Mouse (Mus musculus): Measurements from ENCODE around the gene Zfp658.

Gene Zfp658

DNA sequence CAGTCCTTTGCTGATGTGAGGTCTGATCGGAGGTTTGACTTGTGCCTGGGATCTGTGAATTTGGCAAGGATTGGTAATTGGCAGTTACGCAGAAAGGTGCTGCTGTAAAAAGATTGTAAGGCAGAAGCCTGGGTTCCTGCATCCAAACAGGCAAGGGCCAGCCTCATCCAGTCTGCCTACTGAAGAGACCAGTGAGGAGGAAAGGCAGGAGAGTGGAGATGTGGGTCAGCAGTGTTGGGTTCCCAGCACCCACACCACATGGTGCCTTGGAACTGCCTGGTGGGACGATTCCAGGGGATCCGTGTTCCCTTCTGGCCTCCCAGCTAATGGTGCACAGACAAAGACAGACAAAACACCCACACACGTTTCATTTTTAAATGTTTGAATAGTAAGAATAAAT lies 18.5 kb downstream of the Zfp658 start:
- ATAC-seq (ENCODE audit: low TSS enrichment), result peak; percentile 54

DNA sequence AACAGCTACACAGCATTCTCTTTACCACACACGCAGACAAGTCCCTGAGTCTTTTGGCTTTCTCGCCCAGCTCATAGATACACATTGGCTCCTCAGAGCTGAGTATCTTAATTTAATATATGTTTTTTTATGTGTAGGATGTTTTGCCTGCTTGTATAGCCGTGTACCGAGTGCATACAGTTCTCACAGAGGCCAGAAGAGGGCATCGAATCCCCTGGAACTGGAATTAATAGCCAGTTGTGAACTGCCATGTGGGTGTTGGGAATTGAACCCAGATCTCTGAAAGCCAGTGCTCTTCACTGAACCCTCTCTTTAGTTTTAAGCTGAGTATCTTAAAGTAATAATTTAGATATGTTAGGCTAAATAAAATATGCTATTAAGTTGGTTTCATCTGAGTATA lies 22.7 kb downstream of the Zfp658 start:
- ATAC-seq (ENCODE audit: low TSS enrichment), result no peak

DNA sequence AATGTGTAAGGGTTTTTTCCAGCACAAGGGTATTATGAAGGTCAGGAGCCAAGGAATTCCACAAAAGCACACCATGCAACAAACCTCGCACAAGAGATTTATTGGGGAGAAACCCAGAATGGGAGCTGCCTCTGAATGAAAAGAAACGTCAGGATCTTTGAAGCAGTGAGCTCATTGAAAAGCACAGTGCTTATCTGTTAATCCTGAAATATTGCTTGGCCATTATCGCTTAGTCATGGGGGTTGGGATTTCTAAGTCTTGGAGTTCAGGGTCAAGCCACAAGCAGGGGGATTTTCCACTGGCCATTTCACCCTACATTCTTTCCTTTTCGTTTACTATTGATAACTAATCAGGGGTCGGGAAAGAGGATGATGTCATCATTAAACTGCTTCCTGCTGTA lies 39.8 kb downstream of the Zfp658 start:
- no peak for ATAC-seq (ENCODE audit: low TSS enrichment)

DNA sequence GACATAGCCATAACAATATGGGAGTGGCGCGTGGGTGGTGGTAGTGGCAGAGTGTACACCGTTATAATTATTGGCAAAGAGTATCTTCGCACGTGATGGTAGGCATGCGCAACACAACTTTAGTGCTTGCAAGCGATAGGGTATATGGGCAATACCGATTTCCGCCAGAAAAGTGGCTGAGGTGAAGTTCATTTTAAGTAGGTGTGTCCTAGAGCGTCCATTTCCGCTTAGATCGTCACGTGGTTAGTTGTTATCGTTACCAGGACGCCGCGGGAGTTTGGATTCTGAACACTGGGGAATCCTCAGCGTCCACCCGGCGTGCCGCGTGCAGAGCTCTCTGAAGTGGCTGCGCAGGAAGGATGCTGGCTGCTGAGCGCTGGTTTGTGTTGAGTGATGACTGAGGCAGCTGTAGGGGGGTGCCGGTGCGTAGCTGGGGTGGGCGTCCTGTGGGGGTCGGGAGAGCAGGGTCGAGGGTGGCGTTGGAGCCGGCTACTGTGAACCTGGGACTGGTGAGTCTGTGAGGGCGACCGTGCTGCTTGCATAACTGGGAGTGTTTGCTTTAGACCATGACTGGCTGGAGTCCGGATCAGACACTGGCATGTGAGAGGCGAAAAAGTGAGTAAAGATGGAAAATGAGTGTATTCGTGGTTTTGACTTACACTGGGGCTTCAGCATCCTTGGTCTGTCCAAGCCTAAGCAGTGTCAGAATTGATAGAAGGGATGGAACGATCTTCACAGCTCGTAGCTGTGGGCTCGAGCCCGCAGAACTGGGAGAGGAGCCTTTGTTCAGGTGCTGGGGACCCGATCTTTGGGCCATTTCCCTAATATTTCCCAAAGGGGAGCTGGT lies 45.1 kb downstream of the Zfp658 start, which contains the start of gene Zfp819:
Zfp819 (plus strand) TSS at position 274 of the 847 bp plus-strand sequence.
- peak; percentile 91 for ATAC-seq (ENCODE audit: low TSS enrichment)

DNA sequence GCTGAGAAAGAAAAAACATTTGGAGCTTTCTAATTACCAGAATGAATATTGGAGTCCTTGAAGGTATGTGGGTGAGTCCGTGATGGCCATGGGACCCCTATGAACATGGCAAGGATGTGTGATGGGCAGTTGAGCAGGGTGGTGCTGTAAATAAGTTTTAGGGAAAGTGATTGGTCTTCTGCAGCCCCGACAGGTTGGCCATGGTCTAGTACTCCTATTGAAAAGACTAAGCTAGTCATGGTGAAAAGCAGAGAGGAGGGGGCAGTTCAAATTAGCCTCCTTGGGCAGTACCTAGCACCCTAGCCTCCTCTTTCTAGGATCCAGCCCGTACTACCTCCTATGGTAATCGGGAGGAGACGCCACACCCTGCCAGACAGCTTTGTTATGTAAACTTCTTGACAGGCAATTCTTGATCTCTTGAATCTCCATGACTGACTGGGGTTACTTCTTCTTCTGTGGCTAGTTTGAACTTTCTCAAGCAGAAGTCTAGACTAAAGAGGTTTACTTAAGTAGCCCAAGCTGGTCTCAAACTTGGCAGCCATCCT lies 45.8 kb downstream of the Zfp658 start:
- no peak for ATAC-seq (ENCODE audit: low TSS enrichment)

DNA sequence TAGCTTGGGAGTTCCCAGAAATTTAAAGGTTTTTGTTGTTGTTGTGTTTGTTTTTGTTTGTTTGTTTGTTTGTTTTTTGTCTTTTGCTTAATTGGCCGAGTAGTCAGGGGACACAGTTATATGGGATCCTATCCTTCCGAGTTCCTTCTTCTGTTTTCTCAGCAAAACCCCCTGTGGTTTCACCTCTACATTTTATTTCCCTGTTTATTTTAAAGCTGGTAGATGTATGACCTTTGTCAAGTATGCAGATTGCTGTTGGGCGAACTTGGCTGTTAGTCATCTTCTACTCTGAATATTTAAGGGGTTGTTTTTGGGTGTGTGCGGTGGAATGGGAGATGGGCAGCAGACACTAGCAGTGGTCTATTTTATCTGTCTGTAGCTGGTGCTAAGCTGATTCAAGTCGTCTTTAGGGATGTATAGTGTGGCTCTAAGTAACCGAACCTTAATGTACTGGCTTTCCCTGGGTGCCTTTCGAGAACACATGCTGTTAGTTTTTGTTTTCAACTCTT lies 46.3 kb downstream of the Zfp658 start:
- no peak for ATAC-seq (ENCODE audit: low TSS enrichment)

DNA sequence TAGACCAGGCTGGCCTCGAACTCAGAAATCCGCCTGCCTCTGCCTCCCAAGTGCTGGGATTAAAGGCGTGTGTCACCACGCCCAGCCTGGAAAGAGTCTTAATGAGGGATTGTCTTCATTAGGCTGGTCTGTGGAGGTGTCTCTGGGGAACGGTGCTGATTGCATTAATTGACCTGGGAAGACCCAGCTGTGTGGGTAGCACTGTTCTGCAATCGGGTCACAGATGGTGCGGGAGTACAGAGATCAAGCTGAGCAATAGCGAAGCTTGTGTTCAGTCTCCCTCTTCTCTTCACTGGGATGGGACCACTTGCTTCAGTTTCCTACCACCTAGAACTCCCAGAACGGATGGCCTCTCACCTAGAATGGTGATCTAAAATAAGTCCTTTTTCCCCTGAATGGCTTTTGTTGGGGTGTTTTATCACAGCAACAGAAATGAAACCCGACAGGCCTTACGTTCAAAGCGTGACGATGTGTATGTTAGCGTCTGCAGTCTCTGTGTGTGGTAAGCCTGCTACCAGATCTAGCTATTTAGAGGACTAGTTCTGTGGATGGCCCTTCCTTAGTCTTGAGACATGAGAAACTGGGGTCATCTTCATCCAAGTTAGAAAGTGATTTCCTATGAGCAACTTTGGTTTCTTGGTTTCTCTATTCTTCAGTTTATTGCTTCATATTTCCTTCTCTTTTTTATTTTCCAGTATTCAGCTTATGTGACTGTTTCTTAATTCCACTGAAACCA lies 51.9 kb downstream of the Zfp658 start:
- no peak for ATAC-seq (ENCODE audit: low TSS enrichment)

DNA sequence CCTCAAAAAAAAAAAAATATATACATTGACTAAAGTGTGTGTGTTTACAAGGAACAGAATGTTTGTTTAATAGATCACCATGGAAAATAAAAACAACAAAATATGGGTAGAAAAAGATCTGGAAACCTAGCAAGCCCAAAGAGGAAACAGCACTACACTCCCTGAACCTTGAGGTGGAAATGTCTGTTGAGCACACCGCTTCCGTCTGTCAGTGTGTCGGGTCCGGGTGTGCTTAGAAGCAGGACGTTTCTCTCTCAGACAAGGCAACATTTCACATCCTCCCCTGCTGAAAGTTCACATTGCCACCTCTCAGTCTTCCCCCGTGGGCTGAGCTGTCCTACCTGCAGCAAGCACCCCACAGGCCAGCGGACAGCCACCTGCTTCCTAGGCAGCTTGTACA lies 60.9 kb downstream of the Zfp658 start:
- ATAC-seq (ENCODE audit: low TSS enrichment), result no peak

DNA sequence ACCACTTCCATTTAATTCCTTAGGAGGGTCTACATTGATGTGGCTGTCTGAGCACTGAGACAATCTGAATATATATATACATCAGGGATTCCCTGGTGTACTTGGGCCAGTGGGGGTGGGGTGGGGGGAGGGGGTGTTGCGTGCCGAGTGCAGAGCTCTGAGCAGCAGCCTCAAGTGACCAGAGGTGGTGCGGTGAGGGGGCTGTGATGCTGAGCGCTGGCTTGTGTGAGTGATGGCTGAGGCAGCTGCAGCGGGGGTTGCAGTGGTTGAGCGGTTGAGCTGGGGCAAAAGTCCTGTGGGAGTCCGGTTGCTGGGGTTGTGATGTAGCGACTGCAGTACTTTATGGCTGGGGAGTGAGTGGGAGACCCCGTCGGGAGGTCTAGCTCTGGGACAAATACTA lies 61.8 kb downstream of the Zfp658 start:
- no peak for ATAC-seq (ENCODE audit: low TSS enrichment)

All from frontal cortex, adult (tissue).